8 mouse cellular contexts compared by ENCODE assay signal in the genomic region with DNA sequence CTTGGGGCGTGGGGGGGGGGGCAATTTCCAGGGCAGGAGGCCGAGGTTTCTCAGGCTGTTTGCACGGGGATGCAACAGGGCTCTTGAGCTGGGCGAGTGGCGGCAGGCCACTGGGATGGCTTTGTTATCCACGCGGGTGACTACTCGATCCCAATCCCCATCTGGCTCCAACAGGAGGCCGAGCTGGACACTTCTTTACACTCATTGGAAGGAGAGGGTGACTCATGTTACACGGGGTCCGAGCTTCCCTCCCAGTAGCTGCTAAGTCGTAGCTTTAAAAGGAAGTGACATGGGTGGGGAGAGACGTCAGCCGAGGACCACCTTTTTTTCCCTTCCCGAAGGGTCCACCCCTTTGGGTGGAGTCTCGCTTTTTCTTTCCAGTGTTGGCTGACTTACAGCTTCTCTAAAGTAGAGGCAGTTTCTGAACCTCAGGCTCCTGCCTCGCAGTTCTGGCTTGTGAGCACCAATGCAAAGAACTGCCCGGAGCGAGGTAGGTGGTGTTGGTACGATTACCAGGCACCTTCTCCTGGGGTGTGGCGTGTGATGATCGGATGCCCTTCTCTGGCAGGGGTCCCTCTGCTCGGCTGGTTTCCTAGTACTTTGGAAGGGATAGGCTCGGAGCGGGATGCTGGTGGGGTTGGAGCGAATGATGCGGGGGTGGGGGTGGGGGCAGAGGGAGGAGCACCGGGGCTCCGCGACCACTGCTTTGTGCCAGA. TPM values are rescaled to one million over a fixed set of nuclear protein-coding genes. Genes with fewer than 3 reads are reported as not detected.
DNase-seq lines count a peak whose midpoint lies in the region; ATAC-seq and TF ChIP-seq lines count a peak whose summit lies in the region.

No protein-coding gene starts in this region.

- H3K9ac ChIP-seq in lung, embryonic 15.5 days: peak overlapping the region; percentile 65

- no peaks in the 10 kb centered on the region for H3K27me3 ChIP-seq in lung, embryonic 15.5 days
- no peaks in the 10 kb centered on the region for H3K27me3 ChIP-seq in thymus, adult 2 months (ENCODE audit: control insufficient read depth, insufficient read depth, low read length)

- TF ChIP-seq POLR2A in olfactory bulb, adult 2 months (IDR thresholded peaks at IDR 0.05; ENCODE audit: insufficient read depth, low read depth, low read length): peak; percentile 46; the same call in 1 of the 2 replicates
- peak; percentile 67; the same call in 1 of the 2 replicates for TF ChIP-seq POLR2A in thymus, adult 2 months (IDR thresholded peaks at IDR 0.05; ENCODE audit: control insufficient read depth, extremely low read depth, insufficient read depth, low read length, poor library complexity)

- H3K27ac ChIP-seq in lung, embryonic 15.5 days: peak overlapping the region; percentile 96
- peak overlapping the region; percentile 88 for H3K27ac ChIP-seq in olfactory bulb, adult 2 months (ENCODE audit: insufficient read depth, low read depth, low read length)
- peak overlapping the region; percentile 51 for H3K27ac ChIP-seq in thymus, adult 2 months (ENCODE audit: control insufficient read depth, insufficient read depth, low read length)

- WGBS in lung, embryonic 15.5 days: under 1% methylated on average over 30 of the region's 30 CpGs
- WGBS in olfactory bulb, adult 2 months: 2% methylated on average over 30 of the region's 30 CpGs
- WGBS in thymus, adult 2 months: under 1% methylated on average over 30 of the region's 30 CpGs

- DNase-seq in MN1 (ENCODE audit: low spot score): peak; percentile 95
- peak; percentile 62 for DNase-seq in cerebellum, adult 8-10 months
- peak; percentile 95 for DNase-seq in forelimb bud, embryonic 11.5 days (ENCODE audit: low read depth, low spot score)
- peak; percentile 78 for DNase-seq in layer of hippocampus, adult 9-10 months (ENCODE audit: low spot score)
- DNase-seq in thymus, adult 2 months: peak; percentile 82

- H3K4me3 ChIP-seq in lung, embryonic 15.5 days: peak overlapping the region; percentile 72
- H3K4me3 ChIP-seq in olfactory bulb, adult 2 months (ENCODE audit: insufficient read depth, low read depth, low read length): peak overlapping the region; percentile 85
- peak overlapping the region; percentile 60 for H3K4me3 ChIP-seq in thymus, adult 2 months (ENCODE audit: control insufficient read depth, insufficient read depth, low read length)

- TF ChIP-seq CTCF in olfactory bulb, adult 2 months (IDR thresholded peaks at IDR 0.05; ENCODE audit: insufficient read depth, low read depth, low read length): no peak
- TF ChIP-seq CTCF in thymus, adult 2 months (IDR thresholded peaks at IDR 0.05; ENCODE audit: borderline replicate concordance, control insufficient read depth, extremely low read depth, insufficient read depth, low read length, poor library complexity): no peak

- no peaks in the 10 kb centered on the region for H3K9me3 ChIP-seq in lung, embryonic 15.5 days

- H3K4me1 ChIP-seq in lung, embryonic 15.5 days: peaks cover 23% of the 10 kb centered on the region
- peaks cover 6% of the 10 kb centered on the region; the same call in 1 of the 2 replicates for H3K4me1 ChIP-seq in olfactory bulb, adult 2 months (ENCODE audit: control insufficient read depth, insufficient read depth, low read length)
- H3K4me1 ChIP-seq in thymus, adult 2 months (replicated peaks; ENCODE audit: control insufficient read depth, insufficient read depth, low read length): peaks cover 5% of the 10 kb centered on the region; the same call in 1 of the 2 replicates

- peak; percentile 90 to 94 for ATAC-seq in hematopoietic stem cell, adult 5-6 weeks (replicated peaks in 1 of 2; ENCODE audit: insufficient read depth in 1 of 2, low FRiP score in 2 of 2, low TSS enrichment in 1 of 2, low read depth in 1 of 2, poor library complexity in 2 of 2, severe bottlenecking in 2 of 2)
- peak; percentile 97 for ATAC-seq in lung, embryonic 15.5 days (ENCODE audit: borderline replicate concordance, extremely low read depth, low FRiP score, low TSS enrichment)

- H3K36me3 ChIP-seq in lung, embryonic 15.5 days: no peaks in the 10 kb centered on the region
- H3K36me3 ChIP-seq in thymus, adult 2 months (ENCODE audit: control insufficient read depth, insufficient read depth, low read length): no peaks in the 10 kb centered on the region

- peak overlapping the region; percentile 97 for H3K4me2 ChIP-seq in lung, embryonic 15.5 days

RNA-seq across cellular contexts. Expression of a gene that starts 0.6 kb away (rescaled TPM):
- total RNA-seq in hematopoietic stem cell, adult 5-6 weeks (2017): 6.1 and 8.9 TPM in 2 replicates
- polyA plus RNA-seq in lung, embryonic 15.5 days (2015; fragmentation: Nextera tagmentation; extraction: Ambion mirVana): 38.8 and 43.7 TPM in 2 replicates
- polyA plus RNA-seq in olfactory bulb, adult 2 months (2012; ENCODE audit: insufficient read depth, insufficient read length, low replicate concordance, missing spikeins): not detected in 2 replicates
- polyA plus RNA-seq in thymus, adult 2 months (2012; rRNA removed): 11.5 and 11.8 TPM in 2 replicates

Comparison
In these comparisons a context has a peak if more than half of its experiments do, and no peak if none do; other contexts are left out.
1. Peak in every context shown above with its lines: DNase-seq, ATAC-seq, H3K4me3 ChIP-seq and H3K27ac ChIP-seq.